Mouse (Mus musculus) small intestine, adult 2 months (tissue): ENCODE data around the gene Wfdc12. TPM values are rescaled to one million over a fixed set of nuclear protein-coding genes. Genes with fewer than 3 reads are reported as not detected.
"Not testable (repeated sequence)": the region's sequence is repeated elsewhere in the genome, so short reads cannot be mapped to it uniquely, and the experiment has no call there.

Experiments used
- H3K27ac ChIP-seq: fragments of 200-500 bp; 2 replicates; pipeline ENCODE4 v1.5.1; 2012; ENCODE audit warnings: low read depth, low read length, control low read depth, inconsistent platforms; ENCODE audit not compliant: insufficient read depth
- H3K27me3 ChIP-seq: fragments of 200-500 bp; 2 replicates; pipeline ENCODE4 v1.6.1; 2012; ENCODE audit warnings: mild to moderate bottlenecking, moderate library complexity, low read length, inconsistent platforms; ENCODE audit not compliant: control insufficient read depth, insufficient read depth
- H3K36me3 ChIP-seq: fragments of 200-500 bp; 2 replicates; pipeline ENCODE4 v1.6.1; 2012; ENCODE audit warnings: mild to moderate bottlenecking, low read length, control low read depth, inconsistent platforms; ENCODE audit not compliant: control insufficient read depth, insufficient read depth
- H3K4me1 ChIP-seq: fragments of 200-500 bp; 2 replicates; pipeline ENCODE4 v1.6.1; 2012; ENCODE audit warnings: low read length, inconsistent platforms, mixed read lengths; ENCODE audit not compliant: control insufficient read depth, insufficient read depth, insufficient read length
- H3K4me3 ChIP-seq: fragments of 200-500 bp; 2 replicates; pipeline ENCODE4 v1.5.1; 2012; ENCODE audit warnings: low read depth, mild to moderate bottlenecking, control low read depth, inconsistent platforms, low read length, moderate library complexity
- CTCF ChIP-seq: fragments of 200-500 bp; IDR thresholded peaks from 2 replicates; pipeline ENCODE4 v1.5.1; 2012; ENCODE audit warnings: low read depth, mild to moderate bottlenecking, control low read depth, inconsistent platforms, low read length, moderate library complexity, mixed read lengths; ENCODE audit not compliant: insufficient replicate concordance, insufficient read length; ENCODE audit errors: extremely low read depth
- POLR2A ChIP-seq: fragments of 200-500 bp; IDR thresholded peaks from 2 replicates; pipeline ENCODE4 v1.6.1; 2012; ENCODE audit warnings: low read depth, mild to moderate bottlenecking, control low read depth, inconsistent platforms, low read length, moderate library complexity
- WGBS: fragments of 180-500 bp; shearing (Covaris S2); methylation state at CpG from one replicate; pipeline ENCODE4 v1.1.7; 2018; 5-methylcytosine and 5-hydroxymethylcytosine counted together
- polyA plus RNA-seq: library from polyadenylated mRNA; depleted of rRNA; stranded (reverse); fragments of >200 nt; gene quantifications from 2 replicates; pipeline ENCODE4 v1.2.3, GENCODE M21; 2012

Wfdc12 gene
- polyA plus RNA-seq, 1 experiment, result not detected

DNA sequence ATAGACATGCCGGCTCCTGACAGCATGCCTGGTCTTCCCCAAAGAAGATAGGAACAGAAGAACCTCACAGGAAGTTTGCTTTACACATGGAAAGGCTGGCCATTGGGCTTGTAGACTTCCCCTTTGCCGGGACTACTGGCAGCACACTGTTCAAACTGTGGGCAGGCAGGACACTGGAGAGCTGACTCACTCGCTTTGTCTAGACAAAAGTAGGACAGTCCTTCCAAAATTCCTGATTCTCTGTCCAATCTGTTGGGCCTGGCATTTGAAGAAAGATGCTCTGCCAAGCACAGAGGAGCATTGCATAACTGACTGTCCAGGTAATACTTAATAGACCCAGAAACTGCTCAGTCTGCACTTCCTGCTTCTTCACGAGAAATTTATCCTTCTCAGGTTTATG is 16.3 kb upstream of the Wfdc12 start:
- no peaks in the 10 kb centered on the region for H3K4me1 ChIP-seq
- 56% methylated on average over 4 of the region's 4 CpGs for WGBS
- TF ChIP-seq CTCF (no peak), POLR2A (no peak)
- H3K36me3 ChIP-seq, result no peaks in the 10 kb centered on the region
- no peak overlapping the region for H3K4me3 ChIP-seq
- H3K27me3 ChIP-seq, result no peaks in the 10 kb centered on the region
- no peak overlapping the region for H3K27ac ChIP-seq

DNA sequence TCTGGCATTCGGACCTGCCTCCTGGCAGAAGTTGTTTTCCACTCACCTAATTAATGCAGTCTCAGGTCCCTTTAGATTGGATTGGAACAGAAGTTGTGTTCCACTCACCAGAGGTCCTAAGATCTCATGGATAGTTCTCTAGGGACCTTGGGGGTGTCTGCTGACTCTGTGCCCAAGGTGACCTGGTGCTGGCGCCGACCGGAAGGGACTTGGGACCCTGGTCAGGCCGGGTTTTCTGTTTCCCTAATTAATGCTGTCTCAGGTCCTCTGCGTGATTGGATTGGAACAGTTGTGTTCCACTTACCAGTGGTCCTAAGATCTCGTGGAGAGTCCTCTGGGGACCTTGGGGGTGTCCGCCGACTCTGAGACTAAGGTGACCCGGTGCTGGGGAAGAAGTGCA is 15.6 kb upstream of the Wfdc12 start:
- not testable (repeated sequence) for H3K4me1 ChIP-seq, H3K4me3 ChIP-seq, H3K36me3 ChIP-seq, H3K27ac ChIP-seq, H3K27me3 ChIP-seq
- WGBS, result 90% methylated on average over 10 of the region's 10 CpGs

DNA sequence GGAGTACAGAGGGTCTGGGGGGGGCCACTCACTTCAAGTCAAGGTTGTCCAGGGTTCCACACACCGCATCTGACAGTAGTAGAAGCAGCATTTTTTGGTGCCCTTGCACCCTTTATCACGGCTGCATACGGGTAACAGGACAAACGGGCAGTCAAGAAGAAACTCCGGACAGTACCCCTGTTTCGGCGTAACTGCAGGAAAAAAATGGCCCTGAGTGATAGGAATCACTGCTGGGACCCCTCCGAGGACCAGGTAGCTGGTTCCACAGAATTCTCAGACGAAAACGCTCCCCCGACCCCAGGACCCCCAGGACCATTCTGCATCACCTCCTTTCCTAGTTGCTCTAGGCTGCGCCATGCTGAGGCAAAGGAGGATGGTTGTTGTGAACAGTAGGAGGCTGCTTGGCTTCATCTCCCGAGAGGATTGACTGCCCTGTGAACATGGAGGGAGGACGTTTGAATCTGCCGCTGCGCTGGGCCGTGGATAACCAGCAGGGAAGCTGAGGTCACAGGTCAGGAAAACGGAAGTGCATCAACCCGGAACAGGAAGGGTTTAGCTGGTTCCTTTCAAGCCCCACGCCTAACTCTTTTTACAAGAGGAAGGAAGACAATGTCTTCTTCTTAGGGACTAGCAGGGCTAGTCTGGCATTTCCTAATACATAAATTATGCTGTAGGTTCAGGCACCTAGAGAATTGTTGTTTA is 9.4 kb upstream of the Wfdc12 start, which contains the start of gene Wfdc15a:
Gene Wfdc15a (minus strand): TSS at position 505 of the 702 bp plus-strand sequence.
- Histone ChIP-seq H3K27me3 (no peaks in the 10 kb centered on the region), H3K27ac (no peak within 1 kb of the TSS), H3K36me3 (no peaks in the 10 kb centered on the region), H3K4me3 (no peak within 1 kb of the TSS), H3K4me1 (no peaks in the 10 kb centered on the region)
- TF ChIP-seq CTCF (no peak), POLR2A (no peak)
- WGBS, result 78% methylated on average over 20 of the region's 20 CpGs

DNA sequence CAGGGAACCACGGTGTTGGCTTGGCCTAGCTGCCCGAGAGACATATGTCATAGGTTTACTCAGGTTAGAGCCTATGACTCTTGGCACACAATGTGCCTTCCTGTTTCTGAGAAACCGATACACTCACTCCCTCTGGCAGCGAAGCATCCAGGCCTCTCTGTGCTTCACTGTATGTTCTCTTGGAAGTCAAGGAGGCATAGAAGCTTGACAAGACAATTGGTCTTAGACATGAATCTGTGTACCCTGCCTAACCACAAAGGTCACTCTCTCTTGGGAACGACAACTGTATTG is 6.2 kb upstream of the Wfdc12 start:
- H3K4me3 ChIP-seq, result no peak overlapping the region

DNA sequence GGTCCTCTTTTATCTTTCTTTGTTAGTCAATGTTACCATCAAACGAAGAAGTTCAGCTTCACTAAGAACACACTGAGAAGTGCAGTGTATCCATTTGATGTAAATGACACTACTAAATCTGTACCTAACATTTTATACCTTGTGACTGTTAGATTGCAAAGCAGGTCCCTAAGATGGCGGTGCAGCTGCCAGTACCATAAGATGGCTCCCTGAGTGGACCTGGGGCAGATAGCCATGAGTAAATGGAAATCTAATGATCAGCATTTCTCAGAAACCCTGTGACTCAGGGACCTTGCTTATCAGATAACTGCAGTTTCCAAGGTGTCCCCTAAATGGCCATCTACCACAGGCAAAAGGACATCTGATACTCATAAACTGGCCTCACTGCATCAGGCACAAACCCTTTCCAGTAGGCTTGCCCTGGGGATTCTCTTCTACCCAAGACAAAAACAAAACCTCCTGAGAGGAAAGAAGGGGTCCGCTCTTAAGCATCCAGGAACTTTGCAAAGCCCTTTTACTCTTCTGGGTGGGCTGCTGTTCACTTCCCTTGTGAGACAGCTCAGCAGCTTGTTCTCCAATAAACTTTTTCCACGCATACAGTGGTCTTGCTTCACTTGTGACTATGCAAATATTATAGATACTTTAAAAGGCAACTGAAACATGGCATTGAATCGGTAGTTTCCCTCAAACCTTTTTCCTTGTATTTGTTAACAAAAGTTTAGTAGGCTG is 5.7 kb upstream of the Wfdc12 start:
- WGBS, result 79% methylated on average over 5 of the region's 5 CpGs
- H3K36me3 ChIP-seq, result no peaks in the 10 kb centered on the region

More for the DNA sequence above, 6.2 kb upstream of the Wfdc12 start:
- 69% methylated on average over 5 of the region's 5 CpGs for whole genome bisulfite sequencing
- no peak overlapping the region for H3K27ac ChIP-seq
- H3K4me1 ChIP-seq, result no peaks in the 10 kb centered on the region
- no peaks in the 10 kb centered on the region for H3K27me3 ChIP-seq
- no peak for TF ChIP-seq CTCF
- no peak for TF ChIP-seq POLR2A
- H3K36me3 ChIP-seq, result no peaks in the 10 kb centered on the region

DNA sequence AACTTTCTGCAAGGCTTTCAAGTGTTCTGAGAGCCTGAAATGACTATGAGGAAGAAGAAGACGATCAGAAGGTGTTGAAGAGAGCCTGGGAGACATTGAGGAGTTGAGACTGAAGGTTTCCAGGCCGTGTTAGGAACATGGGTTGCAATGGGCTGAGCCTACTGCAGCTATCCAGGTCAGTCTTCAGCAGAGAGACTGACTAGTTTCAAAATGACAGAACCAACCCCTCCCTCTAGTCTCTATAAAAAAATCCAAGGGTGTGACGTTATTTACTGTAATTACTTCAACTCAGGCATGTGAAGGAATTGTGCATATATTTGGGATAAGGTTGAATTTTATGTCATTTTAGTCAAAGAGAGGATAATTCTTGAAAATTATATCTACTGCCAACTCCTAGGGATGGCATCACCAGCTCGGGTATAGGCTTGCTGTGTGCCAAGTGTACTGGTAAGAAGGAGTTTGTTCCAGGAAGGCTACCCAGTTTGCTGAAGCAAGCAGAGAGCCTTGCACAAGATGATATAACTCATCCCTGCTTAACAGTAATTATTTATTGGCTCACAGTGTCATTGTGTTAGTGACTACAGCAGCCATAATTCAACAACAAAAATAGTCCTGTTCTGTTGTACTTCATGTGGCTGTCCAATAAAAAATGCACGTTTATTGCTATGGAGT is 4.7 kb upstream of the Wfdc12 start:
- no peak for TF ChIP-seq POLR2A
- no peak for TF ChIP-seq CTCF
- Histone ChIP-seq H3K4me3 (no peak overlapping the region), H3K27me3 (no peaks in the 10 kb centered on the region), H3K4me1 (no peaks in the 10 kb centered on the region), H3K36me3 (no peaks in the 10 kb centered on the region), H3K27ac (no peak overlapping the region)
- WGBS, result 64% methylated on average over 5 of the region's 5 CpGs

More for the DNA sequence above, 5.7 kb upstream of the Wfdc12 start:
- H3K4me3 ChIP-seq, result no peak overlapping the region
- no peaks in the 10 kb centered on the region for H3K4me1 ChIP-seq
- H3K27ac ChIP-seq, result no peak overlapping the region
- TF ChIP-seq POLR2A (no peak), CTCF (no peak)
- H3K27me3 ChIP-seq, result no peaks in the 10 kb centered on the region

DNA sequence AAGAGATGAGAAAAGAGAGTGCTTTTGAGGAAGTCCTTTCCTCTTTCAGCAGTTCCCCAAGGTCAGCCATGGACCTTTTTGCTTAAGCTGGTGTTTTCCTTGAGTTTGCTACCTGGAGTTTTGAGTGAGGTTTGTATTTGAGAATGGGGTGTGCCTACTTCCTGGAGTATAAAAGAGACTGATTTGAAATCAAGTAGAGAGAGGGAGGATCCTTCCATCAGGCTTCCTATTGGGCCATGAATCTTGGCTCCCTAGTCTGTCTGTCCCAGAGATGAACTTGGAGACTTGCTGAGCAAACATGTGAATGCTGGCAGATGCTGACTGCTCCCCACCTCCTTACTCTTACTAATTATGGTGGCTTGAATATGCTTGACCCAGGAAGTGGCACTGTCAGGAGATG is 1.9 kb upstream of the Wfdc12 start:
- no peaks in the 10 kb centered on the region for H3K4me1 ChIP-seq
- H3K4me3 ChIP-seq, result no peak overlapping the region
- H3K27ac ChIP-seq, result no peak overlapping the region
- TF ChIP-seq POLR2A, result no peak
- TF ChIP-seq CTCF, result no peak
- no peaks in the 10 kb centered on the region for H3K27me3 ChIP-seq
- H3K36me3 ChIP-seq, result no peaks in the 10 kb centered on the region
